Mouse (Mus musculus) ZHBTc4 (cell line): ENCODE data around the gene Meioc.
A peak's percentile ranks its signal among the peaks of the same experiment; 100 is the strongest.

Source experiments
- DNase-seq: peaks from one replicate; pipeline ENCODE4 v3.0.0-alpha.2; 2011; ENCODE audit warnings: low read depth, low spot score

Meioc gene

GRCm38 (mm10) chr11:102663416-102663815, at the start of gene Meioc:
Meioc (plus strand) TSS chr11:102663716.
- DNase-seq, result no peak

- DNase-seq, result peak; percentile 44
Measured at GRCm38 (mm10) chr11:102619449-102619848, 44.1 kb upstream of the Meioc start.

GRCm38 (mm10) chr11:102623876-102624789, 39.4 kb upstream of the Meioc start:
- peak; percentile 65 for DNase-seq

GRCm38 (mm10) chr11:102624888-102625407, 38.6 kb upstream of the Meioc start:
- DNase-seq, result no peak

- DNase-seq, result no peak
Measured at GRCm38 (mm10) chr11:102627171-102627931, 36.2 kb upstream of the Meioc start.

GRCm38 (mm10) chr11:102628529-102628928, 35.0 kb upstream of the Meioc start:
- no peak for DNase-seq

GRCm38 (mm10) chr11:102629375-102629774, 34.1 kb upstream of the Meioc start:
- no peak for DNase-seq

GRCm38 (mm10) chr11:102630731-102631130, 32.8 kb upstream of the Meioc start:
- no peak for DNase-seq

GRCm38 (mm10) chr11:102631203-102631602, 32.3 kb upstream of the Meioc start:
- DNase-seq, result no peak

GRCm38 (mm10) chr11:102632725-102633124, 30.8 kb upstream of the Meioc start:
- DNase-seq, result no peak

GRCm38 (mm10) chr11:102633379-102633778, 30.1 kb upstream of the Meioc start:
- peak; percentile 87 for DNase-seq

GRCm38 (mm10) chr11:102636887-102637286, 26.6 kb upstream of the Meioc start:
- DNase-seq, result no peak

- DNase-seq, result no peak
Measured at GRCm38 (mm10) chr11:102643891-102644382, 19.6 kb upstream of the Meioc start.

GRCm38 (mm10) chr11:102646226-102646625, 17.3 kb upstream of the Meioc start:
- DNase-seq, result no peak

GRCm38 (mm10) chr11:102647885-102648284, 15.6 kb upstream of the Meioc start:
- no peak for DNase-seq

GRCm38 (mm10) chr11:102651381-102651780, 12.1 kb upstream of the Meioc start:
- peak; percentile 78 for DNase-seq

- DNase-seq, result peak; percentile 62
Measured at GRCm38 (mm10) chr11:102652844-102653243, 10.7 kb upstream of the Meioc start.

GRCm38 (mm10) chr11:102655888-102656287, 7.6 kb upstream of the Meioc start:
- no peak for DNase-seq

- no peak for DNase-seq
Measured at GRCm38 (mm10) chr11:102656326-102656926, 7.1 kb upstream of the Meioc start.

GRCm38 (mm10) chr11:102656931-102657330, 6.6 kb upstream of the Meioc start:
- DNase-seq, result no peak

GRCm38 (mm10) chr11:102665151-102665550, 1.6 kb downstream of the Meioc start:
- peak; percentile 91 for DNase-seq
